Mouse (Mus musculus) forelimb bud, embryonic 11.5 days (tissue): ENCODE results near the gene Fbxl20.
"Not testable (repeated sequence)": the region's sequence is repeated elsewhere in the genome, so short reads cannot be mapped to it uniquely, and the experiment has no call there.

Experiments
- DNase-seq: peaks from one replicate; pipeline ENCODE4 v3.0.0-alpha.2; 2012; ENCODE audit warnings: low read depth, low spot score

Gene Fbxl20

GRCm38 (mm10) chr11:98149786-98150624 is at the start of gene Fbxl20:
Gene Fbxl20, minus strand, starts transcription at chr11:98150403.
- peak; percentile 38 for DNase-seq

GRCm38 (mm10) chr11:98192901-98193805 is 43.0 kb upstream of the Fbxl20 start, which contains the start of gene Med1:
Gene Med1, minus strand, starts transcription at chr11:98193293.
- peak; percentile 98 for DNase-seq

- no peak for DNase-seq
Observed at GRCm38 (mm10) chr11:98190820-98191219, 40.6 kb upstream of the Fbxl20 start.

- no peak for DNase-seq
Observed at GRCm38 (mm10) chr11:98187640-98188395, 37.6 kb upstream of the Fbxl20 start.

- DNase-seq: not testable (repeated sequence)
Observed at GRCm38 (mm10) chr11:98182149-98182548, 31.9 kb upstream of the Fbxl20 start.

GRCm38 (mm10) chr11:98168400-98168799 is 18.2 kb upstream of the Fbxl20 start:
- DNase-seq: no peak

- DNase-seq: no peak
Observed at GRCm38 (mm10) chr11:98155094-98155493, 4.9 kb upstream of the Fbxl20 start.

- DNase-seq: peak; percentile 96
Observed at GRCm38 (mm10) chr11:98150625-98151156, 488 bp upstream of the Fbxl20 start.

GRCm38 (mm10) chr11:98149304-98149750 is 876 bp downstream of the Fbxl20 start:
- peak; percentile 92 for DNase-seq

GRCm38 (mm10) chr11:98148551-98149301 is 1.5 kb downstream of the Fbxl20 start:
- peak; percentile 10 for DNase-seq

GRCm38 (mm10) chr11:98145856-98146255 is 4.3 kb downstream of the Fbxl20 start:
- no peak for DNase-seq

GRCm38 (mm10) chr11:98142545-98142944 is 7.7 kb downstream of the Fbxl20 start:
- DNase-seq: no peak

GRCm38 (mm10) chr11:98138894-98139293 is 11.3 kb downstream of the Fbxl20 start:
- DNase-seq: no peak

- no peak for DNase-seq
Observed at GRCm38 (mm10) chr11:98137836-98138235, 12.4 kb downstream of the Fbxl20 start.

- no peak for DNase-seq
Observed at GRCm38 (mm10) chr11:98134951-98135350, 15.3 kb downstream of the Fbxl20 start.

- no peak for DNase-seq
Observed at GRCm38 (mm10) chr11:98123424-98123823, 26.8 kb downstream of the Fbxl20 start.

- DNase-seq: no peak
Observed at GRCm38 (mm10) chr11:98114363-98114762, 35.8 kb downstream of the Fbxl20 start.

- no peak for DNase-seq
Observed at GRCm38 (mm10) chr11:98113504-98113903, 36.7 kb downstream of the Fbxl20 start.

GRCm38 (mm10) chr11:98109706-98110105 is 40.5 kb downstream of the Fbxl20 start:
- no peak for DNase-seq

- DNase-seq: no peak
Observed at GRCm38 (mm10) chr11:98101332-98101731, 48.9 kb downstream of the Fbxl20 start.
